Mouse (Mus musculus) cortical plate, adult 2 months (tissue): Measurements from ENCODE around the gene Ttc28.

ENCODE experiments used
- CTCF ChIP-seq: fragments of 200-500 bp; IDR thresholded peaks from 2 replicates; pipeline ENCODE4 v1.5.1; 2011; ENCODE audit warnings: mild to moderate bottlenecking, control low read depth, low read length; ENCODE audit not compliant: insufficient read depth; ENCODE audit errors: extremely low read depth
- POLR2A ChIP-seq: fragments of 200-500 bp; IDR thresholded peaks from 2 replicates; pipeline ENCODE4 v1.6.1; 2011; ENCODE audit warnings: mild to moderate bottlenecking, low read length, control low read depth; ENCODE audit not compliant: insufficient read depth; ENCODE audit errors: extremely low read depth

DNA sequence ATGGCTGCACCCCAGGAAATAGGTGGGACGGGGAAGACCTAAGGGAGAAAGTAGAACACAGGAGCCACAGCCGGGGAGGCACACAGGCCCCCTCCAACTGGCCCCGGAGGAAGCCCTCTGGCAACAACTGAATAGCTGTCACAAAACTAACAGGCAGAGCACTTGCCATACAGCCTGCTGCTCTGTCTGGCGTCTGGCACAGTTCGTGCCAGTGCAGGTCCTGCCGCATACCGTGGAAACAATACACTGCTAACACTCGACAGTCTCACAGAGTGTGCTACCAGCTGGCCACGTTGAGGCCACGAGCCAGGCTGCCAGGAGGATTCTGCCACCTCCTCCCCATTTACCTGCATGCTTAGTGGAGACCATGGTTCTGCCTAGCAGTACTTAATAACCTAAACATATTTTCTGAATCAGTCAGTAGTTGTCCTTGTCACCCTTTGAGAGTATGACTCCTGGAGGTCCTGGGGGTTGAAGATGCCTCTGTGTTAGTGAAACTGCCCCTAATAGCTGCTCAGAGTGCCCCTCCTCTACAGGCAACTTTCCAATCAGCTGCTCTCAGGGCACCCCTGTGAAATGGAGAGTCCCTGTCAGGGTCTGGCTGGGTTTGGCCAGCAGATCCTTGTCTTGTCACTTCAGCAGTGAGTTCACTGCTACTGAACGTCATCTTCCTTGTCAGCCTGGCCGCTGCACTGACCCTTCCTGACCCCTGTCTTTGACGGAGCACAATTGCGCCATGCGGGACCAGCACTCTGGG is 390.8 kb downstream of the Ttc28 start:
- TF ChIP-seq CTCF (no peak), POLR2A (no peak)
